Mouse (Mus musculus): ENCODE results near the gene Zfp385b. TPM values are rescaled to one million over a fixed set of nuclear protein-coding genes. Genes with fewer than 3 reads are reported as not detected.

Gene Zfp385b
- polyA plus RNA-seq, 1 experiment: 8.8 TPM

DNA sequence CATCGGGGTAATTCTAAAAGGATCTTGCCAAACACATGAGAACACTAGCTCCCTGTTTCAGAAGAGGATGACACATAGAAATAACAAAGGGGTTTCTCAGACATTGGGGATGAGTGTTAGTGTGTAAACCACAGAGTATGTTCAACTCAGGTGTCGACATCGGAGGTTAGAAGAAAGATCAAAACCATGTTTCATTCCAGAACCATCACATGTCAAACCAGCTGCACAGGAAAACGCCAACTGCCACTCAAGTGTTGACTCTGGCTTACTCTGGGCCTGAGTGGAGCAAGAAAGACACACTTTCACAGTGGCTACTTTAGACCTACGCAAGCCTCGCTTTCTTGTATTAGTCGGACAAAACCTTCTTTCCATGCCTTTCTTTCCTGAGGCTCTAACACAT lies 74.2 kb downstream of the Zfp385b start:
- TF ChIP-seq POLR2A (IDR thresholded peaks at IDR 0.05; ENCODE audit: control insufficient read depth, low read depth, low read length) (no peak), CTCF (IDR thresholded peaks at IDR 0.05; ENCODE audit: control insufficient read depth, insufficient read depth, insufficient replicate concordance, low read depth, low read length) (no peak)
- H3K36me3 ChIP-seq (ENCODE audit: control insufficient read depth, insufficient read depth, low read length): no peaks in the 10 kb centered on the region
- H3K27ac ChIP-seq (ENCODE audit: control insufficient read depth, insufficient read depth, low read depth, low read length): no peak overlapping the region
- no peak overlapping the region for H3K4me3 ChIP-seq (ENCODE audit: control insufficient read depth, low read depth, low read length)
- no peaks in the 10 kb centered on the region for H3K27me3 ChIP-seq (ENCODE audit: control insufficient read depth, insufficient read depth, low read length)
- no peaks in the 10 kb centered on the region for H3K4me1 ChIP-seq (ENCODE audit: control insufficient read depth, insufficient read depth, low read length)

DNA sequence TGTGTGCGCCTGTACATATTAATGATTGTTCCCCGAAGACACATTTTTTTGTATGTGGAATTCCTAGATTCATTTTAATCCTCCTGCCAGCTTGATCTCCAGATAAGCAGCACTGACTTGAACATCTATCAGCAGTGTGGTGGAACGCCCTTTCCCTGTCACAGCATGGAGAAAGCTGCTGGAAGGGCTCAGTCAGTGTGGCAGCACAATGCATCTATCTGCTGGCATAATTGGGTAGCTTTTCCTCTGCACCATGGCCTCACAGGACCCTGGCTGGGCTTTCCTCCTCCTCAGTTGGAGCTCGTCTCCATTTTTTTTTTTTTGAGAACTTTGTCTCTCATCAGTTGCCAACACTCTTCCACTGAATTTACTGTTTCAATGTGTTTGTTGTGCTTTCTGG lies 77.1 kb downstream of the Zfp385b start:
- Histone ChIP-seq H3K27me3 (ENCODE audit: control insufficient read depth, insufficient read depth, low read length) (no peaks in the 10 kb centered on the region), H3K27ac (ENCODE audit: control insufficient read depth, insufficient read depth, low read depth, low read length) (no peak overlapping the region), H3K36me3 (ENCODE audit: control insufficient read depth, insufficient read depth, low read length) (no peaks in the 10 kb centered on the region), H3K4me1 (ENCODE audit: control insufficient read depth, insufficient read depth, low read length) (no peaks in the 10 kb centered on the region), H3K4me3 (ENCODE audit: control insufficient read depth, low read depth, low read length) (no peak overlapping the region)
- no peak for TF ChIP-seq CTCF (IDR thresholded peaks at IDR 0.05; ENCODE audit: control insufficient read depth, insufficient read depth, insufficient replicate concordance, low read depth, low read length)
- no peak for TF ChIP-seq POLR2A (IDR thresholded peaks at IDR 0.05; ENCODE audit: control insufficient read depth, low read depth, low read length)

DNA sequence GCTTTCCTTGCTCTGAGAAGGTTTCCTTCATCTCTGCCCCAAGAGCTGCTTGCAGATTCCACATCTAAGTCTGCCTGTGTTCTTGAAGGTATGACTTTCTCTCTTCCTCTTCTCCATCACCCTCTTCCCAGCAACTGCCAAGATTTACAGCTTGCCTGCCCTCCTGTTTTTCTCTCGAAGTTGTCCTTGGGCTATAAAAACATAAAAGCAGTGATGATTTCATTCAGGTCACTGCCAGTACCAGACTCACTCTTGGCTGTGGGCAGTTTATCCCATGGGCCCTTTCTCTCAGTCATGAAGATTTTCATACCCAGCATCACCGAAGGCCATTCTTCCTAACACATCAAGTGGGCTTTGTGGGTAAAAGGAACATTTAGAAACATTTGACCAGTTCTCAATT lies 89.2 kb downstream of the Zfp385b start:
- Histone ChIP-seq H3K27me3 (ENCODE audit: control insufficient read depth, insufficient read depth, low read length) (no peaks in the 10 kb centered on the region), H3K4me1 (ENCODE audit: control insufficient read depth, insufficient read depth, low read length) (no peaks in the 10 kb centered on the region), H3K36me3 (ENCODE audit: control insufficient read depth, insufficient read depth, low read length) (no peaks in the 10 kb centered on the region), H3K27ac (ENCODE audit: control insufficient read depth, insufficient read depth, low read depth, low read length) (no peak overlapping the region), H3K4me3 (ENCODE audit: control insufficient read depth, low read depth, low read length) (no peak overlapping the region)
- TF ChIP-seq POLR2A (IDR thresholded peaks at IDR 0.05; ENCODE audit: control insufficient read depth, low read depth, low read length) (no peak), CTCF (IDR thresholded peaks at IDR 0.05; ENCODE audit: control insufficient read depth, insufficient read depth, insufficient replicate concordance, low read depth, low read length) (no peak)

DNA sequence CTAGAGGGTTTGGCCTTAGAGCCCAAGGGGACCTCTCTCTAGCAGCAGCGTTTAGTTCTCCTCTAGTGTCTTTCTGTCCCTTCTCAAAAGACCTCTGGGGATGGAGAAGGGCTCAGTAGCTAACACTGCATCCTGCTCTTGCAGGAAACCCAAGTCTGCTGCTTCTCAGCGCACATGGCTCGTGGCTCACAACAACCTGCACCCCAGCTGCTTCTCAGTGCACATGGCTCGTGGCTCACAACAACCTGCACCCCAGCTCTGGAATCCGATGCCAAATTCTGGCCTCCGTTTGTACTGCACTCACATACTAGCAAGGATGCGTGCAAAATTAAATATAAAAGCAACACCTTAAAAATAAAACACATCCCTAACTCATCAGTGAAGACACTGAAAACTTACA lies 92.6 kb downstream of the Zfp385b start:
- Histone ChIP-seq H3K27ac (ENCODE audit: control insufficient read depth, insufficient read depth, low read depth, low read length) (no peak overlapping the region), H3K36me3 (ENCODE audit: control insufficient read depth, insufficient read depth, low read length) (no peaks in the 10 kb centered on the region), H3K4me3 (ENCODE audit: control insufficient read depth, low read depth, low read length) (peak overlapping the region; percentile 14; the same call in 1 of the 2 replicates), H3K27me3 (ENCODE audit: control insufficient read depth, insufficient read depth, low read length) (no peaks in the 10 kb centered on the region), H3K4me1 (ENCODE audit: control insufficient read depth, insufficient read depth, low read length) (no peaks in the 10 kb centered on the region)
- no peak for TF ChIP-seq CTCF (IDR thresholded peaks at IDR 0.05; ENCODE audit: control insufficient read depth, insufficient read depth, insufficient replicate concordance, low read depth, low read length)
- TF ChIP-seq POLR2A (IDR thresholded peaks at IDR 0.05; ENCODE audit: control insufficient read depth, low read depth, low read length): no peak

DNA sequence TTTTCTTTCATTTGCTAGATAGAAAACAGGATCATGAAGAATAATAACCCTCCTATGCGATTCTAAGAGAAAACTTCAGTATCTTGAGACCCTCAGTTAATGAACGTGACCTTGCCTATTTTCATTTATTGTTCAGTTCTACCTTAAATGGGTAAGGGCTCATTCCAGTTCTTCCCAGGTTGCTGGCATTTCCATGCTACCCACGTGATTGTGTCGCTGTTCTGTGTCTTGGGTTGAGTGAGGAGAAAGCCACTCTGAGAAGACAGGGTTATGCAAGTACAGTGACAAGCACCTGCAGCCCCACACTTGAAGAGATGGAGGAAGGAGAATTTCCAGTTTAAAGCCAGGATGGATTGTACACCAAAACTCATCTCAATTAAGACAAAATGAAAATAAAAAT lies 98.6 kb downstream of the Zfp385b start:
- no peak overlapping the region for H3K4me3 ChIP-seq (ENCODE audit: control insufficient read depth, low read depth, low read length)
- no peaks in the 10 kb centered on the region for H3K27me3 ChIP-seq (ENCODE audit: control insufficient read depth, insufficient read depth, low read length)
- no peak overlapping the region for H3K27ac ChIP-seq (ENCODE audit: control insufficient read depth, insufficient read depth, low read depth, low read length)
- H3K36me3 ChIP-seq (ENCODE audit: control insufficient read depth, insufficient read depth, low read length): no peaks in the 10 kb centered on the region
- TF ChIP-seq POLR2A (IDR thresholded peaks at IDR 0.05; ENCODE audit: control insufficient read depth, low read depth, low read length) (no peak), CTCF (IDR thresholded peaks at IDR 0.05; ENCODE audit: control insufficient read depth, insufficient read depth, insufficient replicate concordance, low read depth, low read length) (no peak)
- no peaks in the 10 kb centered on the region for H3K4me1 ChIP-seq (ENCODE audit: control insufficient read depth, insufficient read depth, low read length)

DNA sequence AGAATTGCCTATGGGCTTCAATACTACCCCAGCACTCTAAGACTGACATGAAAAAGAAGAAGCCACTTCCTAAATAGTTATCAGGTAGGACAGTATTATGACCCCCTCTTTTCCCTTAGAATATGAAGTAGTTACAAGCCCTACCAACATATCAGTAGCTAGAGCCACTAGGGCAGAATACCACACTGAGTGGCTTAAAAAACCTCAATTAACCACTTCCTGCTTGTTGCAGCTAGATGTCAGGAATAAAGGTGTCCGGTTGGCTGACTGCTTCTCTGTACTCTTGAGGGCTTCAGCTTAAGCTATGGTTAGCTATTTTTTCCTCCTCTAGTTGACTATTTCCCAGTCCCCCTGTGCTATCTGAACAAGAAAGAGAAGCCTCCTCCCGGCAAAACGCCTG lies 103.1 kb downstream of the Zfp385b start:
- no peak overlapping the region for H3K4me3 ChIP-seq (ENCODE audit: control insufficient read depth, low read depth, low read length)
- no peaks in the 10 kb centered on the region for H3K36me3 ChIP-seq (ENCODE audit: control insufficient read depth, insufficient read depth, low read length)
- no peak overlapping the region for H3K27ac ChIP-seq (ENCODE audit: control insufficient read depth, insufficient read depth, low read depth, low read length)
- TF ChIP-seq POLR2A (IDR thresholded peaks at IDR 0.05; ENCODE audit: control insufficient read depth, low read depth, low read length): no peak
- TF ChIP-seq CTCF (IDR thresholded peaks at IDR 0.05; ENCODE audit: control insufficient read depth, insufficient read depth, insufficient replicate concordance, low read depth, low read length): no peak
- H3K27me3 ChIP-seq (ENCODE audit: control insufficient read depth, insufficient read depth, low read length): no peaks in the 10 kb centered on the region
- no peaks in the 10 kb centered on the region for H3K4me1 ChIP-seq (ENCODE audit: control insufficient read depth, insufficient read depth, low read length)

DNA sequence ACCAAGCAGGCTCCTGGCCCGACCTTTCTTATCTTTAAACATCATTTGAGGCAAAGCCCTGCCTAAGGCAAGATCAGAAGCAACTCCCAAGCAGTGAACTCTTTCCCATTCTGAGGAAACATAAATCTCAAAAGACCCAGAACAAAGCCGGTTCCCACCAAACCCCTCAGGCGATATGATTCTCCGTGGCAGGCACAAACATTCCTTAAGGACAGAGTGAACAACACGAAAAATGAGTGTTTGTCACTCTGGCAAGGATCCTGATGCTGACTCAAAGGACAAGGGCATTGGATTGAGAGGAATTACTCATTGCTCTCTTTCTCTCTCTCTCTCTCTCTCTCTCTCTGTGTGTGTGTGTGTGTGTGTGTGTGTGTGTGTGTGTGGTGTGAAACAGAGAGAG lies 105.6 kb downstream of the Zfp385b start:
- no peak overlapping the region for H3K27ac ChIP-seq (ENCODE audit: control insufficient read depth, insufficient read depth, low read depth, low read length)
- H3K4me3 ChIP-seq (ENCODE audit: control insufficient read depth, low read depth, low read length): no peak overlapping the region
- no peaks in the 10 kb centered on the region for H3K27me3 ChIP-seq (ENCODE audit: control insufficient read depth, insufficient read depth, low read length)
- TF ChIP-seq POLR2A (IDR thresholded peaks at IDR 0.05; ENCODE audit: control insufficient read depth, low read depth, low read length) (no peak), CTCF (IDR thresholded peaks at IDR 0.05; ENCODE audit: control insufficient read depth, insufficient read depth, insufficient replicate concordance, low read depth, low read length) (no peak)
- no peaks in the 10 kb centered on the region for H3K36me3 ChIP-seq (ENCODE audit: control insufficient read depth, insufficient read depth, low read length)
- H3K4me1 ChIP-seq (ENCODE audit: control insufficient read depth, insufficient read depth, low read length): no peaks in the 10 kb centered on the region

DNA sequence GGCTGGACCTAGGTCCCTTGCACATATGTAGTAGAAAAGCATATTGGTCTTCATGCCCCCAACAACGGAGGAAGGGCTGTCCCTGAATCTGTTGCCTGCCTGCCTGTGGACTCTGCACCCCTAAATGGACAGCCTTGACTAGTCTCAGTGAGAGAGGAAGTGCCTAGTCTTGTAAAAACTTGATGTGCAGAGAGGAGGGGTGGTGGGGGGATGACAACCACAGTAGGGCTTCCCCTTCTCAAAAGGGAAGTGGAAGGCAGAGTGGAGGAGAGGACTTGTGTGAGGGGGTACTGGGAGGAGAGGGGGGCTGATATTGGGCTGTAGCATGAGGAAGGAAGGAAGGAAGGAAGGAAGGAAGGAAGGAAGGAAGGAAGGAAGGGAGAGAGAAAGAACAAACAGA lies 107.7 kb downstream of the Zfp385b start:
- Histone ChIP-seq H3K27ac (ENCODE audit: control insufficient read depth, insufficient read depth, low read depth, low read length) (no peak overlapping the region), H3K27me3 (ENCODE audit: control insufficient read depth, insufficient read depth, low read length) (no peaks in the 10 kb centered on the region), H3K36me3 (ENCODE audit: control insufficient read depth, insufficient read depth, low read length) (no peaks in the 10 kb centered on the region), H3K4me1 (ENCODE audit: control insufficient read depth, insufficient read depth, low read length) (no peaks in the 10 kb centered on the region), H3K4me3 (ENCODE audit: control insufficient read depth, low read depth, low read length) (no peak overlapping the region)
- TF ChIP-seq CTCF (IDR thresholded peaks at IDR 0.05; ENCODE audit: control insufficient read depth, insufficient read depth, insufficient replicate concordance, low read depth, low read length): no peak
- TF ChIP-seq POLR2A (IDR thresholded peaks at IDR 0.05; ENCODE audit: control insufficient read depth, low read depth, low read length): no peak
